Mouse (Mus musculus): Measurements from ENCODE around the gene Anxa1.

Gene Anxa1

GRCm38 (mm10) chr19:20370175-20370574 is 20.6 kb downstream of the Anxa1 start:
- DNase-seq = no peak

- DNase-seq = no peak
Measured at GRCm38 (mm10) chr19:20366571-20366970, 24.2 kb downstream of the Anxa1 start.

GRCm38 (mm10) chr19:20366010-20366409 is 24.7 kb downstream of the Anxa1 start:
- DNase-seq = no peak

- DNase-seq = no peak
Measured at GRCm38 (mm10) chr19:20365364-20365763, 25.4 kb downstream of the Anxa1 start.

GRCm38 (mm10) chr19:20364931-20365330 is 25.8 kb downstream of the Anxa1 start:
- DNase-seq = no peak

- peak; percentile 37 for DNase-seq
Measured at GRCm38 (mm10) chr19:20363221-20363620, 27.5 kb downstream of the Anxa1 start.

GRCm38 (mm10) chr19:20361917-20362577 is 28.7 kb downstream of the Anxa1 start:
- DNase-seq = peak; percentile 51

GRCm38 (mm10) chr19:20358679-20359078 is 32.1 kb downstream of the Anxa1 start:
- no peak for DNase-seq

- peak; percentile 81 for DNase-seq
Measured at GRCm38 (mm10) chr19:20345317-20345917, 45.3 kb downstream of the Anxa1 start.

GRCm38 (mm10) chr19:20344511-20345316 is 46.0 kb downstream of the Anxa1 start:
- DNase-seq = peak; percentile 84

- no peak for DNase-seq
Measured at GRCm38 (mm10) chr19:20344052-20344451, 46.7 kb downstream of the Anxa1 start.

Data from embryo, embryonic 11 days (tissue).